Mouse (Mus musculus) c-Kit-positive CD71-positive TER-119-positive erythroid progenitor cells, embryonic 14.5 days (primary cell): ENCODE measurements around the gene Kpna1.
"Not testable (repeated sequence)": the region's sequence is repeated elsewhere in the genome, so short reads cannot be mapped to it uniquely, and the experiment has no call there.

ENCODE experiments used
- DNase-seq: peaks from one replicate; pipeline ENCODE4 v3.0.0-alpha.2; 2013; ENCODE audit warnings: low spot score

The Kpna1 gene

DNA sequence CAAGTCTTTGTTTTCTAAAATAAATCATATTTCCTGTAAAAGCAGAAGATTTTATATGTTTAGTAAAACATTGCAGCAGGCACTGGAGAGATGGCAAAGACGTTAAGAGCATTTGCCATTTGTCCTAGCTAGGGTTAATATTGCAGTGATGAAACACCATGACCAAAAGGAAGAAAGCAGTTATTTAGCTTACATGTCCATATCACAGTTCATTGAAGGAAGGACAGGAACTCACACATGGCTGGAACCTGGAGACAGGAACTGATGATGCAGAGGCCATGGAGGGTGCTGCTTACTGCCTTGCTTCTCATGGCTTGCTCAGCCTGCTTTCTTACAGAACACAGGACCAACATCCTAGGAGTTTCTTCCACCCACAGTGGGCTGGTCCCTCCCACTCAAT lies 13.8 kb downstream of the Kpna1 start:
- DNase-seq, result no peak

DNA sequence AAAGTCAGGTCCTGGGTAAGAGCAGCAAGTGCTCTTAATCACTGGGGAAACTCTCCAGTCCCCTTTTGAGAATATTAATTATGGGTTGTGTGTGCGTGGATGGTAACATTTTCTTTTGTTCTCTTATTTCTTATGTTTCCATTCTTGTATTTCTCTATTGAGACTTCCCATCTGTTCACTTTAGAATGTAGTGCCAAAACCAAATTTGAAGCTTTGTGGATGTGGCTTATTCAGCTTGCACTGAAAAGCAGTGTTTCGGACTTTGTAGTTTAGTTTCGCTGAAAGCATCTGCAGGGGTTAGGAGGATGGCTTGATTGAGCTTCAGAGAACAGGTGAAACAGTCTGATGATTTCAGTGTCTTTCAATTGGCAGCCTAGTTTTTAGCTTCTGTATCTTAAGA lies 14.8 kb downstream of the Kpna1 start:
- no peak for DNase-seq

- DNase-seq, result not testable (repeated sequence)
Observed at GRCm38 (mm10) chr16:35998852-35999251, 20.3 kb downstream of the Kpna1 start.

DNA sequence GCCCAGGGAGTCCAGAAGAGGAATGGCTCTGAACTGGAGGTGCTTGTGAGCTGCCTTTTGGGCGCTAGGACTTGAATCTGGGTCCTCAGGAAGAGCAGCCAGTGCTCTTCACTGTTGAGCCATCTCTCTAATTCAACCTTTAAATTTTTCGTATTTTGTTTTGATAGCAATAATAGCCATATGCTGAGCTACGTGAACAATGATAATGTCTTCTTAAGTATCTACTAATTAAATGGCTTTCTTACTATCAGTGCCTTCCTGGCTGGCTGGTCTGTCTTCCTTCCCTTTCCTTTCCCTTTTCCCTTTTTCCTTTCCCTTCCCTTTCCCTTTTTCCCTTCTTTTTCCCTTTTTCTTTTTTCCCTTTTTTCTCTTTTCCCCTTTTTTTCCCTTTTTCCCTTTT lies 29.8 kb downstream of the Kpna1 start:
- no peak for DNase-seq

- DNase-seq, result no peak
Observed at GRCm38 (mm10) chr16:36016335-36016734, 37.8 kb downstream of the Kpna1 start.

DNA sequence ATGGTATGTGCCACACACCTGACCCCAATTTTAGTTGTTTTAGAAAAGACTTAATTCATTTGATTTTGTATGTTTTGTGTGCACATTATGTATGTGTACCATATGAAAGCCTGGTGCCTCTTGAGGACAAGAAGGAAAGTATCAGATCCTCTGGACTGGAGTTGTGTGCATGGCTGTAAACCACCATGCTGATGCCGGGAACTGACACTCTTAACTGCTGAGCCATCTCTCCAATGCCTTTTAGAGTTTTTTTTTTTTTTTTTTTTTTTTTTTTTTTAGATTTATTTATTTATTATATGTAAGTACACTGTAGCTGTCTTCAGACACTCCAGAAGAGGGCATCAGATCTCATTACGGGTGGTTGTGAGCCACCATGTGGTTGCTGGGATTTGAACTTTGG lies 49.6 kb downstream of the Kpna1 start:
- not testable (repeated sequence) for DNase-seq

- peak; percentile 94 for DNase-seq
Observed at GRCm38 (mm10) chr16:36040640-36041624, 62.4 kb downstream of the Kpna1 start, which contains the start of gene Wdr5b. Wdr5b (plus strand) TSS chr16:36041190.

DNA sequence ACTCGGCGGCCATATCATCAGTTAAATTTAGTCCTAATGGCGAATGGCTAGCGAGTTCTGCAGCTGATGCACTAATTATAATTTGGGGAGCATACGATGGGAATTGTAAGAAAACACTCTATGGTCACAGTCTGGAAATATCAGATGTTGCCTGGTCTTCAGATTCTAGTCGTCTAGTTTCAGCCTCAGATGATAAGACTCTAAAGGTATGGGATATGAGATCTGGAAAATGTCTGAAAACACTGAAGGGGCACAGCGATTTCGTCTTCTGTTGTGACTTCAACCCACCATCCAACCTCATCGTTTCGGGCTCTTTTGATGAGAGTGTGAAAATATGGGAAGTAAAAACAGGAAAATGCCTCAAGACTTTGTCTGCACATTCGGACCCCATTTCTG lies 63.1 kb downstream of the Kpna1 start:
- no peak for DNase-seq

DNA sequence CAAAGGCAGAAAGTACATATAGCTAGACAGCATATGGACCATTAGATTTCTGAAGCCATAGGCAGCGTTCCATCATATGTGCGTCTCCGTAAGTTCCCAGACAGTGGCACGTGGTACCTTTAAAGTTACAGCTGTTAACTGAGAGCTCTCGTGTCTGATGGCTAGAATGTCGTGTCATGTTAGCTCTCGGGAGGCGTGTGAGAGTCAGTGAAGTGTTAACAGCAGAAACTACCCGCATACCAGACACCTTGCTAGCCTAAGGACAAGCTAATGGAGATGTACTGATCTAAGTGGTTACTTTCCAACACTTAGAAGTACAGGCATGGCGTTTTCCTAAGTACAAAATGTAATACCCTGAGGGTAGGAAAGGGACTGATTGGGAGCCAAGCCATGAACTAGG lies 64.5 kb downstream of the Kpna1 start:
- DNase-seq, result no peak

GRCm38 (mm10) chr16:36043964-36044363 lies 65.4 kb downstream of the Kpna1 start:
- DNase-seq, result no peak

DNA sequence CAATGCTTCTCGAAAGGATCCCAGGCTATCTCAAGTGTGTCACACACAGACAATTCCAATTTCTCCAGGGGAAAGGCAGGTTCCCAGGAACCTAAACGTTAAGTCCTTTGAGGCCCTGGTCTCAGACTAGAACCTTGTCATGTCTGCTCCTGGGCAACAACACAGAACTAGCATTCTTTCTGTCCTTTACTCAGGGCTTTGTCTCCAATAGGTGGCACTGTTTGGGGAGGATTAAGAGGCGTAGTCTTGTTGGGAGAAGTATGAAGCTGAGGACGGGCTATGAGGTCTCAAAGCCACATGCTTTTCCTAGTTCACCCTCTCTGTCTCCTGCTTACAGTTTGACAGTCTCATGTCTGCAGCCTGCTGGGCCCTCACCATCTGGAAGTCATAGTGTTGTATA lies 69.0 kb downstream of the Kpna1 start:
- no peak for DNase-seq

DNA sequence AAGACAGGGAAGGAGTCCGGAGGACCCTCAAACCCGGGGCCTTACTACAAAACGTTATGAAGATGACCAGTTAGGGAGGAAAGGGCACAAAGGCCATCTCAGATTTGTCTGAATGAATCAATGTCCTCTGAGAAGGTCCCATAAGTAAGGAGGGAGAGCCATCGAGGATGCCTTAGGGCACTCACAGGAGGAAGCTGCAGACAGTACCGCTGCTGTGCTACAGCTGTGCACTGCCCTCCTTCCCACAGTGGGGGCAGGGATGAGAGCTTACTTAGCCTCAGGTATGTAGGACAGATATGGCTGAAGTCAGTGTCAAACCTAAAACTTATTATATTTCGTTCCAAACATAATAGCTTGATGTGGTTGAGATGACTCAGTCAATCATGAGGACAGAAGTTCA lies 72.9 kb downstream of the Kpna1 start:
- no peak for DNase-seq

GRCm38 (mm10) chr16:36053524-36054275 lies 75.2 kb downstream of the Kpna1 start:
- DNase-seq, result no peak

DNA sequence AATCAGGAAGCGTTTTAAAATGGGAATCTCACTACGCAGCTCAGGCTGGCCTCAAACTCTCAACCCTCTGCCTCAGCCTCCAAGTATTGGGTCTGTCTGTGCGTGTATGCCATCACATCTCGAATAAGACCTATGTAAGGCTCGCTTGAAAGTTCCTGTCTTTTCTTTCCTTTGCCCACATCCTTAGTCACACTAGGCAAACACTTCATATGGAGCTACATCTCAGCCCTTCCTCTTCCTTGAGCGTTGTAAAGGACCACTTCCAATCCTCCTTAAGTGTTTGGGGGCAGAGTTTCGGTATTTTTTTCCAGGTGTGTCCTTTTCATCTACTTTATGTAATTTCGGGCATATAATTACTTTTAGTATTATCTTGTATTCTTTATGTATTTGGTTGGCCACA lies 76.4 kb downstream of the Kpna1 start:
- DNase-seq, result no peak

DNA sequence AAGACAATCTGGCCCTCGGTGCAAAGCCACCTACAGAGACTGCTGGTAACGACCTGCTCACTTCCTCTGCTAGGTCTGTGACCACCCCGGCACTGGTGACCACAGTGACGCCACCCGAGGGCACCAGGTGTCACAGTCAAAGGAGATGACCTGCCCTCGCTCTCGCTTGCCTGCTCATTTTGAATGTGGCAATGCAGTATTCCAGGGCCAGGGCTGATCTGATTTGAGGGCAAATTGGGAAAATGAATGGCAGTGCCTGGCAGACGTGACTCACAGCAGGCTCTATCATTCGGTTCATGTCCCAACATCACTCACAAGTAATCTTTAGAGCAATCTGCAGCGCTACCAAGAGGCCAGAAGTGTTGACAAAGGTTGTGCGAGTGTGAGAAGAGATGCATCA lies 77.9 kb downstream of the Kpna1 start:
- no peak for DNase-seq

DNA sequence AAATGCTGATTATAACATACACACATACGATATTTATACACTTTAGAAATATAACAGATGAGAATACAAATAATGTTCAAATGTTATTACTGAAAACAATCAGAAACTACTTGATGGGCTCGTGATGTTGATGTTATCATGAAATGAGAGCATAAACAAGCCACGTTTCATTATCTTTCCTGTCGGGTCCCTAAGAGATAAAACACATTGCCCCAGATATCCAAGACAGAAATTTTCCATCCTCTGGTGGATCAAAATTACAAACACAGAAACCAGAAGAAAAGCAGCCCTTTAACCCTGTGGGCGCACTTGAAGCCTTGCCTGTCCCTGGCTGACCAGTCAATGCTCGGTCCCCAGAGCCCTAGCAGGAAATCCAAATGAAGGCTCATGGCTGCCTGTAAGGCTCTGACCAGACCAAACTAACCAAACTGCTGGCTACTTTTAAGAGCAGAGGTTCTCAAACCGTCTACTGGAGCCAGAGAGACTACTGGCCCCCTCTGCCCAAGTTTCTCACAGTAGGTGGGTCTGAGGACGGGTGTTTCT lies 79.5 kb downstream of the Kpna1 start:
- DNase-seq, result no peak

- DNase-seq, result not testable (repeated sequence)
Observed at GRCm38 (mm10) chr16:36062534-36062933, 84.0 kb downstream of the Kpna1 start.

DNA sequence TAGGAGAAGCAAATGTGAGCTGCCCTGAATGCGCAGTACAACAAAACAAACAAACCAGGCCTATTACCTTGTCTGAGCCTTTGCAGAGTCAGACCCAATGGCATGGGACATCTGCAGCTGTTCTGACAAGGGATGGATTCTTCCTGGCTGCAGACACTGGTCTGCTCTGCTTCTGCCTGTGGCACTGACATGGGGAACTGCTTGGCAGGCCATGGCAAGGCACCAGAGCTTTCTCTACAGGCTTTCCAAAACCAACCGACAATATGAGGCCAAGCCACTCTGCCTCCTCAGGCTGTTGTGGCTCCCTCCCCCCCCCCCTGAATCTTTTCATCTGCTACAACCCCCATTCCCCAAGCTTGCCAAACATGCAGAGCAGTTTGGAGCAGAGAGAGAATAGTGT lies 84.8 kb downstream of the Kpna1 start:
- DNase-seq, result no peak

- DNase-seq, result no peak
Observed at GRCm38 (mm10) chr16:36064904-36065303, 86.4 kb downstream of the Kpna1 start.

GRCm38 (mm10) chr16:36067694-36068093 lies 89.1 kb downstream of the Kpna1 start:
- DNase-seq, result no peak

DNA sequence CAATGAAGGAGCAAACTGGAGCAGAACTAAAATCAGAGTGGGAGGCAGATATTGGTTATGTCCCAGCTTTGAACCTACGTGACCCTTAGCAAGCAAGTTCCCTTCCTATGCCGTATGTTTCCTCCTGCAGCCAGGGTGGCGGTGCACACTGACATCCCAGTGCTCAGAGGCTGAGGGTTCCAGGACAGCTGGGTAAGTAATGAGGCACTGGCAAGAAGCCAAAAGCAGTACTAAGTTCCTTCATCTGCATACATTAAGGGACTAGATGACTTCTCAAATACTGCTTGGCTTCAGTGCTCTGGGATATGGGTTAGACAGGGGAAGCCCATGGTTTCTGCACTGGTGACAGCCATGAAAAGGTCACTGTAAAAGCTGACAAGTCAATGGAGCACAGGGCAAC lies 89.8 kb downstream of the Kpna1 start:
- no peak for DNase-seq

DNA sequence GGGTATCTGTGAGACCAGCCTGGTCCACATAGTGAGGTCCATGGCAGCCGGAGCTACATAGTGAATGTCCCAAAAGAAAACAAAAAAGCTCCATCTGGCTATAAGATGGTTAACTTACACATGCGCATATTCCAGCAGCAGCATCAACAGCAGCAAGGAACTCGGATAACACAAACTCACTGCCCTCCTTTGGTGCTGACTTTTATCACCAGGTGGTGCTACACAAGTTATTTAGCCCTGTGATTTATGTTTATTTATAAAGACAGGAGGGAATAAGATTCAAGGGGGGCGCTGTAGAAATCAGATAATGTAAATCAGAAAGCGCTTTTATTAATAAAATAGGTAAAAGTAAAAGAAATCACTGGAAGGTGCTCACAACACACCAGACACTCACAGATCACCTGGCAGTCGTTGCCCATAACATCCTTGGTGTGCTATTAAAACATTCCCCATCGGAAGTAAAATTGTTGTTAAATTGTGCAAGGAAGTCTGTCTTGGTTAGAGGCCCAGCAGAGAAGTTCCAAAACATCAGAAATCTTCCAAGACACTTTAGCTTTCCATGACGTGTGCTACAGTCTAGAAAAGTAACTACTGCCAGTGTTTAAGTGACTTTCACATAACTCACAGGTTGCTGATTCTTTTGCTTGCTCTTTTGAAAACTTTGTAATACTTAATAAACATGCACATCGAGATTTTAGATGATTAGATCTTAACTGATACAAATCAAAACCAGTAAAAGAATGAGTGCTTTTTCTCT lies 91.4 kb downstream of the Kpna1 start:
- no peak for DNase-seq
